Mouse (Mus musculus): ENCODE measurements at regions not wholly inside any gene's neighbourhood (a gene's known extent, or its start where the extent isn't known, plus 50 kb on each side); places are given as distances from the start of the nearest gene placed in this dataset.

GRCm38 (mm10) chr13:31396216-31396910, 159.6 kb upstream of the Foxq1 start:
- TF ChIP-seq POLR2A (IDR thresholded peaks at IDR 0.05; ENCODE audit: insufficient read depth, low read depth, low read length) (no peak), CTCF (IDR thresholded peaks at IDR 0.05) (no peak)

Data from heart, adult 2 months (tissue).